Mouse (Mus musculus): ENCODE measurements around the gene Prnp.

GRCm38 (mm10) chr2:131952456-131952855, 42.7 kb downstream of the Prnp start:
- no peak for TF ChIP-seq POLR2A (IDR thresholded peaks at IDR 0.05; ENCODE audit: borderline replicate concordance, extremely low read depth, insufficient read depth, insufficient read length, poor library complexity, severe bottlenecking)
- TF ChIP-seq CTCF (IDR thresholded peaks at IDR 0.05; ENCODE audit: borderline replicate concordance, extremely low read depth, insufficient read depth, insufficient read length) = no peak

Measured in brain, embryonic 14.5 days (tissue).